Mouse (Mus musculus) heart, postnatal 0 days (tissue): ENCODE measurements at regions not wholly inside any gene's neighbourhood (a gene's known extent, or its start where the extent isn't known, plus 50 kb on each side); places are given as distances from the start of the nearest gene placed in this dataset.

Experiments used
- CTCF ChIP-seq: IDR thresholded peaks from 2 replicates; pipeline ENCODE4 v1.5.1; 2016; ENCODE audit warnings: antibody characterized with exemption, control low read depth, low read depth
- EP300 ChIP-seq: IDR thresholded peaks from 2 replicates; pipeline ENCODE4 v1.6.1; 2016; ENCODE audit warnings: antibody characterized with exemption, low read depth

DNA sequence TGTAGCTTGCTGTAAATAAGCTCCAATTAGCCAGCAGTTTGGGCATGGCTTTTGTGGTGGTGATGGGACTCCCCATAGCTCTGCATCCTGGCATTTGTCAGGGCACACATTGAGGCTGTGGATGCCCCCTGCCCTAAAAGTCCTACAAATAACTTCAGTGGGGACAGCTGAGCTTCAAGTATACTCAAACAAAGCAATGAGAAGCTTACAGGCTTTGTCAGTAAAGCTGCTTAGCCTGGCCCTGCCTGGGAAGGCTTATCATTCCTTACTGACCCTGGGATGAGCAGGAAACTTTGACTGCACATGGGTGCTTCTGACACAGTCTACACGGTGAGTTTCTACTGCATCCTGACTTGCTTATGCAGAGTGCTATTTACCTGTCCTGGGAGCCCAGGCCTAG is 420.5 kb upstream of the Mki67 start:
- no peak for TF ChIP-seq EP300
- no peak for TF ChIP-seq CTCF
